Mouse (Mus musculus): ENCODE results near the gene Gm21818.
A peak's percentile ranks its signal among the peaks of the same experiment; 100 is the strongest.
"Not testable (repeated sequence)": the region's sequence is repeated elsewhere in the genome, so short reads cannot be mapped to it uniquely, and the experiment has no call there.

Gene Gm21818

GRCm38 (mm10) chr13:120172133-120172532, at the start of gene Gm21818:
TSS of gene Gm21818 (plus strand) at chr13:120172433.
- not testable (repeated sequence) for H3K27me3 ChIP-seq (ENCODE audit: control insufficient read depth, insufficient read depth, low read length, poor library complexity, severe bottlenecking); DNase-seq (ENCODE audit: low read depth, low spot score); H3K36me3 ChIP-seq (ENCODE audit: control insufficient read depth, insufficient read depth, low read length, poor library complexity, severe bottlenecking)

GRCm38 (mm10) chr13:120139946-120140345, 32.3 kb upstream of the Gm21818 start, which contains the start of gene Gm20767:
TSS of gene Gm20767 (plus strand) at chr13:120140246.
- not testable (repeated sequence) for DNase-seq (ENCODE audit: low read depth, low spot score); H3K27me3 ChIP-seq (ENCODE audit: control insufficient read depth, insufficient read depth, low read length, poor library complexity, severe bottlenecking); H3K36me3 ChIP-seq (ENCODE audit: control insufficient read depth, insufficient read depth, low read length, poor library complexity, severe bottlenecking)

DNA sequence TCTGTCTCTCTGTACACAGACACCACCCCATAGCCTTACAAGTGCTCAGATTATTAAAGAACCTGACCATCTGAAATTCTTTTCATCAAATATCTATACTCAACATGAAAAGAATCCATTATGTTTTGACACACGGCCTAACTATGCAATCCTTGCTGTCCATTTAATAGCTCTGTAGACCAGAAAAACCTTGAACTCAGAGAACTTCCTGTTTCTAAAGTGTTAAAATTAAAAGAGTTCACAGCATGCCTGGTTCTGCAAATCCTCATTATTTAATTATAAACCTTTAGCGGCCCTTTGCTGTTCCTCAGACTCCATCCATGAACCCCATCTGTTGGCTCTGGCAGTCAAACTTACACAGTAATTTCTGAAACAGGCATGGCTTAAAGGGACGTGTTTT, 29.9 kb upstream of the Gm21818 start:
- H3K27me3 ChIP-seq (ENCODE audit: control insufficient read depth, insufficient read depth, low read length, poor library complexity, severe bottlenecking); H3K36me3 ChIP-seq (ENCODE audit: control insufficient read depth, insufficient read depth, low read length, poor library complexity, severe bottlenecking); DNase-seq (ENCODE audit: low read depth, low spot score): not testable (repeated sequence)

DNA sequence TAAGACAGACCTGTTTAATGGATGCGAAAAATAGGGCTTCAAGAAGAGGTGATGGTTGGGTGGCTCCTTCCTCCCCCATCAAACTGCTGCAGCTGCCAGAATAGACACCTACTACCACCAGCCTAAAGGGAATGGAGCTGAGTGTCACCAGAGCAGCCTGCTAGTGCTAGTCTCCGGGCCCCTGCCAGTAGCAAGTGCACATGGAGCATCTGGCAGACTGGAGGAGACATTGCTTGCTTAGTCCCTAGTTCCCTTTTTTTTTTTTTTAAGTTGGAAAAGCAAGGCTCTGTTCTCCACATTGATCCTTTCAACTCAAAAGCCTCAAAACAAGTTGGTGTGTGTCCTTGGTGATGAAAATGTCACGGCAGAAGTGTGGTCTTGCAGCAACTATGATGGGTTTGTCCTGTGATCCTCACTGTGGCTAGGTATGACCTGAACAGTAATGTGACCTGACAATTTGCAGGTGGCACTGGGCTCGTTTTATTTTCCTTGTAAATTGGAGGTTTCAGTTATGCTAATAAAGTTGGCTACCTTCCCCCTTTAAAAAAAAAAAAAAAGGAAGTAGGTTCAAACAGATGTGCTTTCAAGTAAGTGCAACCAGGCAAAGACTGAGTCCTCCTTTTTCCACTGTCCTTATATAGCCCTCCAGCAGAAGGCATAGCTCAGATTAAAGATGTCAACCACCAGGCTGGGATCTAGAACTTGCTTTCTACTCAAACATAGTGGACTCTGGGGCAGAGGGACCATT, 22.4 kb upstream of the Gm21818 start:
- DNase-seq (ENCODE audit: low read depth, low spot score): peak; percentile 49
- H3K27me3 ChIP-seq (ENCODE audit: control insufficient read depth, insufficient read depth, low read length, poor library complexity, severe bottlenecking); H3K36me3 ChIP-seq (ENCODE audit: control insufficient read depth, insufficient read depth, low read length, poor library complexity, severe bottlenecking): not testable (repeated sequence)

DNA sequence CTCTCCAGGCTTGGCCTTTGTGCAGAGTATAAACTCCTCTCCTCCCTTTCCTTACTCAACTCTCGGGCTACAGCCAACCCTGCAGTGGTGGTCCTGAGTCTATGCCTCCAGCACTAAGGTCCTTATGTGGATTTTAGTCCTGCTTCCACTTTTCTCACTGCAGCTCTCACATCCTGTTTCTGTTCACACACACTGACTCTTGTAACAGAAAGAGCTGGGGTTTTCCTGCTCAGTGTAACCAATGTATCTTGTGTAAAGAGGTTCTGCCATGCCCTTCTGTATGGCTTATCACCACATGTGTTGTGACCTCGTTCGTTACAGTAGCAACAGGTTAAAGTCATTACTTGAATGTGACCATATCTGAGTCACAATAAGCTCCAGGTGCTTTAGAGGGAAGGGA, 21.6 kb upstream of the Gm21818 start:
- not testable (repeated sequence) for H3K36me3 ChIP-seq (ENCODE audit: control insufficient read depth, insufficient read depth, low read length, poor library complexity, severe bottlenecking)
- DNase-seq (ENCODE audit: low read depth, low spot score): peak; percentile 45

GRCm38 (mm10) chr13:120168301-120168700, 3.9 kb upstream of the Gm21818 start:
- DNase-seq (ENCODE audit: low read depth, low spot score): peak; percentile 3
- not testable (repeated sequence) for H3K27me3 ChIP-seq (ENCODE audit: control insufficient read depth, insufficient read depth, low read length, poor library complexity, severe bottlenecking); H3K36me3 ChIP-seq (ENCODE audit: control insufficient read depth, insufficient read depth, low read length, poor library complexity, severe bottlenecking)

More for the DNA sequence above, 21.6 kb upstream of the Gm21818 start:
- H3K27me3 ChIP-seq (ENCODE audit: control insufficient read depth, insufficient read depth, low read length, poor library complexity, severe bottlenecking): not testable (repeated sequence)

- DNase-seq (ENCODE audit: low read depth, low spot score); H3K36me3 ChIP-seq (ENCODE audit: control insufficient read depth, insufficient read depth, low read length, poor library complexity, severe bottlenecking); H3K27me3 ChIP-seq (ENCODE audit: control insufficient read depth, insufficient read depth, low read length, poor library complexity, severe bottlenecking): not testable (repeated sequence)
Observed at GRCm38 (mm10) chr13:120196189-120196821, 24.1 kb downstream of the Gm21818 start.

DNA sequence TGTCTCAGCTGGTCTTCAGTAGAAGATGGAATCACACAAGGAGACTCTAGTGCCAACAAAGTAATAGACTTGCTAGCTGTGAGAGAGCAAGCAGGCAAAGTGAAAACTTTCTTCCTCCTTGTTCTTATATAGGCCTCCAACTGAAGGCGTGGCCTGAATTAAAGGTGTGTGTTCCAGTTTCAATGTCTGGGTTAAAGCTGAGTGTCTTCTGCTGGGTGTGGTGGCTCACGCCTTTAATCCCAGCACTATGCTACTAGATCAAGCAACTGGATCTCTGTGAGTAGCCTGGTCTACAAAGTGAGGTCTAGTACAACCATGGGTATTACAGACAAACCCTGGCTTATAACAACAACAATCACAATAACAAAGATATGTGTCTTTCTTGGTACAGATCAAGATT, 43.6 kb downstream of the Gm21818 start, which contains the start of gene Gm21762:
Gene Gm21762 (minus strand): TSS at position 101 of the 400 bp plus-strand sequence.
- not testable (repeated sequence) for H3K27me3 ChIP-seq (ENCODE audit: control insufficient read depth, insufficient read depth, low read length, poor library complexity, severe bottlenecking); H3K36me3 ChIP-seq (ENCODE audit: control insufficient read depth, insufficient read depth, low read length, poor library complexity, severe bottlenecking); DNase-seq (ENCODE audit: low read depth, low spot score)

DNA sequence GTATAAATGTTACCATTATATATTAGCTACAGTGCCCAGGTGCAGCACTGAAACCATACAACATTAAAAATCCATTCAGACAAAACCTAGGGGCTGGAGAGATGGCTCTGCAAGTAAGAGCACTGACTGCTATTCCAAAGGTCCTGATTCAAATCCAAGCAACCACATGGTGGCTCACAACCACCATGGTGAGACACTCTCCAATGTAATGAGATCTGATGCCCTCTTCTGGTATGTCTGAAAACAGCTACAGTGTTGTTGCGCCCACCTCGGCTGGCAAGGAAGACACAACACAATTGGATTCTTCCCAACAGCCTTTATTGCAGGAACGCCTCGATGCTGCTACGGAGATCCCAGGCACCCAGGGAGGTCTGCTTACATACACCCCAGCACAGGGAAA, 48.7 kb downstream of the Gm21818 start:
- DNase-seq (ENCODE audit: low read depth, low spot score): peak; percentile 20
- not testable (repeated sequence) for H3K27me3 ChIP-seq (ENCODE audit: control insufficient read depth, insufficient read depth, low read length, poor library complexity, severe bottlenecking); H3K36me3 ChIP-seq (ENCODE audit: control insufficient read depth, insufficient read depth, low read length, poor library complexity, severe bottlenecking)

DNA sequence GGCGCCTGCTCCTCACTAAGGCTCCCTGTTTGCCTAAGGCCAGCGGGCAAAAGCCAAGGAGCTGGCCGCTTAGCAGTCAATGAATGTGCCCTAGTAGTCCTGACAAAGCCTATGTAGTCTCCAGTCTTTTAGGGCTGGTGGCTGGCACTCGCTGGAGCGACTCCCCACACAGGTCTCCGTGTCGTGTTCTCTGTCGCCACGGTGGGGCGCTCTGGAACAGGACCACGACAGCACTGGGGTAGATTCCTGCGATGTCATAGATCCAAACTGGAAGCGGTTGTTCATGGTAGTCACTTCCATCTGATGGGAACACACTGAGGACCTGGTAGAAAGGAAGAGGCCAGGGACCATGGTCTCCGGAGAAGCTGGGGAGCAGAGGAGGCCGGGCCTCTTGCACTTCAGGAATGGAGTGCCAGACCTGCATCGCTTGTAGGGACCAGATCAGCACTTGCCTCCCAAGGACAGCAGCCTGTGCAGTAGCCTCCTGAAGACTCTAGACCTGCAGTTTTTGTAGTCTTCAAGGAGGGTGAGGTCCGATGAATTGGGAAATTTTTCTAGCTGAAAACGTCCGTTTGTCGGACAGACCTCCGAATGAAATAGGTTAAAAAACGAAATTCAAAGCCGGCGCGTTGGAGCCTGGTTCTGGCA, 50.9 kb downstream of the Gm21818 start:
- H3K36me3 ChIP-seq (ENCODE audit: control insufficient read depth, insufficient read depth, low read length, poor library complexity, severe bottlenecking); H3K27me3 ChIP-seq (ENCODE audit: control insufficient read depth, insufficient read depth, low read length, poor library complexity, severe bottlenecking); DNase-seq (ENCODE audit: low read depth, low spot score): not testable (repeated sequence)
